Mouse (Mus musculus) megakaryocyte, embryonic 14.5 days (primary cell): ENCODE measurements around the gene Nipal4.

Source experiments
- FLI1 ChIP-seq: IDR thresholded peaks from 2 replicates; pipeline ENCODE4 v1.6.1; 2012; ENCODE audit warnings: low read length, inconsistent platforms, mixed read lengths
- GATA1 ChIP-seq: IDR thresholded peaks from 3 replicates; pipeline ENCODE4 v1.6.1; 2012; ENCODE audit warnings: mixed read lengths, low read length, inconsistent platforms, borderline replicate concordance

DNA sequence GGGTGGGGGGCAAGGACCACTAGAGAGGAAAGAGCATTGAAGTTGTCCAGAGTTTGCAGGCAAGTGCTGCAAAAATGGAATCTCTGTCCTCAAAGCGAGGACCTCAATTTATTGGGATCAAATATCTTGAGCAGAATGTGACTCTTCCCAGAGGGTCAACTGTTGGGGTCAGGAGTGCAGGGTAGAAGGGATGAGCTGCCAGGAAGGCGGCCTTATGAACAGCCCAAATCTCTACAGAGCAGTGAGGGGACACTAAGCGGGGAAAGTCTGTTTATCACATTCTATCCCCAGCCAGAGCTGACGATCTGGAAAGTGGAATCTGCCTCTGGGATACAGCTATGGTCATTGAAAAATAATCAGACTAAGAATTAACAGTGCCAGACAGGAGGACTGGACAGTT, 27.9 kb upstream of the Nipal4 start:
- TF ChIP-seq GATA1 (no peak), FLI1 (no peak)
